In genomic region chr11:117847593-117848215, GRCm38 (mm10) we compare ENCODE assay signal across 8 mouse cellular contexts. TPM values are rescaled to one million over a fixed set of nuclear protein-coding genes. Genes with fewer than 3 reads are reported as not detected.
DNase-seq lines count a peak whose midpoint lies in the region; ATAC-seq lines count a peak whose summit lies in the region.

No protein-coding gene starts in this region.

- H3K9ac ChIP-seq in kidney, embryonic 14.5 days (ENCODE audit: low read depth, low read length): peak overlapping the region; percentile 78
- peak overlapping the region; percentile 92 for H3K9ac ChIP-seq in hindbrain, embryonic 13.5 days
- H3K9ac ChIP-seq in midbrain, embryonic 14.5 days (replicated peaks; ENCODE audit: low read length): peak overlapping the region; percentile 82; the same call in 1 of the 2 replicates

- H3K4me3 ChIP-seq in kidney, embryonic 14.5 days (ENCODE audit: low read length): peak overlapping the region; percentile 72; the same call in 1 of the 2 replicates
- peak overlapping the region; percentile 64; the same call in 1 of the 2 replicates for H3K4me3 ChIP-seq in hindbrain, embryonic 13.5 days
- H3K4me3 ChIP-seq in midbrain, embryonic 14.5 days (replicated peaks; ENCODE audit: low read depth, low read length): no peak overlapping the region

- ATAC-seq in kidney, embryonic 14.5 days (ENCODE audit: low FRiP score, low TSS enrichment): no peak
- ATAC-seq in hindbrain, embryonic 13.5 days (ENCODE audit: low FRiP score): no peak
- ATAC-seq in midbrain, embryonic 14.5 days (ENCODE audit: low FRiP score, low TSS enrichment): no peak

- peak overlapping the region; percentile 97 for H3K27ac ChIP-seq in kidney, embryonic 14.5 days (ENCODE audit: low read depth, low read length)
- peak overlapping the region; percentile 98 for H3K27ac ChIP-seq in hindbrain, embryonic 13.5 days
- peak overlapping the region; percentile 97; the same call in 1 of the 2 replicates for H3K27ac ChIP-seq in midbrain, embryonic 14.5 days (replicated peaks; ENCODE audit: low read depth, low read length)

- no peaks in the 10 kb centered on the region for H3K9me3 ChIP-seq in kidney, embryonic 14.5 days (ENCODE audit: control insufficient read depth, low read length)
- H3K9me3 ChIP-seq in hindbrain, embryonic 13.5 days: no peaks in the 10 kb centered on the region
- H3K9me3 ChIP-seq in midbrain, embryonic 14.5 days (ENCODE audit: control insufficient read depth, low read length): no peaks in the 10 kb centered on the region

- peak overlapping the region; percentile 90 for H3K4me2 ChIP-seq in kidney, embryonic 14.5 days (replicated peaks; ENCODE audit: low read depth, low read length)
- peak overlapping the region; percentile 88 for H3K4me2 ChIP-seq in hindbrain, embryonic 13.5 days
- H3K4me2 ChIP-seq in midbrain, embryonic 14.5 days (ENCODE audit: low read length): peak overlapping the region; percentile 89

- H3K36me3 ChIP-seq in kidney, embryonic 14.5 days (ENCODE audit: control insufficient read depth, insufficient read depth, low read length): peaks cover 9% of the 10 kb centered on the region
- H3K36me3 ChIP-seq in hindbrain, embryonic 13.5 days: 0 out of 2 replicates have a peak, but pooled peaks cover under 1% of the 10 kb centered on the region
- H3K36me3 ChIP-seq in midbrain, embryonic 14.5 days (ENCODE audit: control insufficient read depth, insufficient read depth, low read length): no peaks in the 10 kb centered on the region

- no peak for DNase-seq in kidney, adult 8-10 months
- DNase-seq in adipocyte (ENCODE audit: low spot score): peak; percentile 44
- DNase-seq in midbrain, embryonic 14.5 days: no peak
- no peak for DNase-seq in cerebellum, postnatal 25 days
- no peak for DNase-seq in left cerebral cortex, postnatal 36 days (ENCODE audit: low spot score in 2 of 2)
- no peak for DNase-seq in spleen, postnatal 10 days (ENCODE audit: low spot score in 2 of 2)

- H3K4me1 ChIP-seq in kidney, embryonic 14.5 days (ENCODE audit: control insufficient read depth, insufficient read depth, low read length): peaks cover 22% of the 10 kb centered on the region
- peaks cover 25% of the 10 kb centered on the region for H3K4me1 ChIP-seq in hindbrain, embryonic 13.5 days (replicated peaks)
- peaks cover 13% of the 10 kb centered on the region for H3K4me1 ChIP-seq in midbrain, embryonic 14.5 days (ENCODE audit: control insufficient read depth, insufficient read depth, low read length)

- intact Hi-C loops in left cerebral cortex, postnatal 36 days (cut with DNase I): no loop called here

- WGBS in kidney, embryonic 14.5 days: 71% methylated on average over 7 of the region's 7 CpGs
- 88% methylated on average over 7 of the region's 7 CpGs for WGBS in hindbrain, embryonic 13.5 days
- 84% methylated on average over 7 of the region's 7 CpGs for WGBS in midbrain, embryonic 14.5 days

- no peaks in the 10 kb centered on the region for H3K27me3 ChIP-seq in kidney, embryonic 14.5 days (ENCODE audit: control insufficient read depth, insufficient read depth, low read length)
- no peaks in the 10 kb centered on the region for H3K27me3 ChIP-seq in hindbrain, embryonic 13.5 days
- H3K27me3 ChIP-seq in midbrain, embryonic 14.5 days (ENCODE audit: control insufficient read depth, insufficient read depth, low read length): no peaks in the 10 kb centered on the region

RNA-seq across cellular contexts. Expression of gene Birc5, which starts 1.3 kb away (rescaled TPM):
- 350 and 420 TPM in 2 replicates for polyA plus RNA-seq in kidney, embryonic 14.5 days (2014; fragmentation: Nextera tagmentation; extraction: Ambion mirVana)
- polyA plus RNA-seq in hindbrain, embryonic 13.5 days (2015; fragmentation: Nextera tagmentation; extraction: Ambion mirVana): 56.0 and 57.4 TPM in 2 replicates
- 27.9 and 50.1 TPM in 2 replicates for polyA plus RNA-seq in midbrain, embryonic 14.5 days (2014; fragmentation: Nextera tagmentation; extraction: Ambion mirVana)
- total RNA-seq in left cerebral cortex, postnatal 36 days (2021): 1 to 10 TPM in 1 of 2 experiments, under 1 TPM in 1; 0.66 to 1.5 TPM

RNA-seq across cellular contexts. Expression of gene Tmem235, which starts 12.8 kb away (rescaled TPM):
- polyA plus RNA-seq in kidney, embryonic 14.5 days (2014; fragmentation: Nextera tagmentation; extraction: Ambion mirVana): not detected in 2 replicates
- polyA plus RNA-seq in hindbrain, embryonic 13.5 days (2015; fragmentation: Nextera tagmentation; extraction: Ambion mirVana): not detected in 2 replicates
- not detected in 2 replicates for polyA plus RNA-seq in midbrain, embryonic 14.5 days (2014; fragmentation: Nextera tagmentation; extraction: Ambion mirVana)
- not detected for total RNA-seq in left cerebral cortex, postnatal 36 days (2021)

RNA-seq across cellular contexts. Expression of gene Tk1, which starts 21.8 kb away (rescaled TPM):
- 129 and 174 TPM in 2 replicates for polyA plus RNA-seq in kidney, embryonic 14.5 days (2014; fragmentation: Nextera tagmentation; extraction: Ambion mirVana)
- 25.3 and 26.0 TPM in 2 replicates for polyA plus RNA-seq in hindbrain, embryonic 13.5 days (2015; fragmentation: Nextera tagmentation; extraction: Ambion mirVana)
- 12.8 and 18.0 TPM in 2 replicates for polyA plus RNA-seq in midbrain, embryonic 14.5 days (2014; fragmentation: Nextera tagmentation; extraction: Ambion mirVana)
- total RNA-seq in left cerebral cortex, postnatal 36 days (2021): 1 to 10 TPM in 1 of 2 experiments, under 1 TPM in 1; 0.39 to 1.3 TPM

RNA-seq across cellular contexts. Expression of gene Afmid, which starts 22.0 kb away (rescaled TPM):
- 3.6 and 4.1 TPM in 2 replicates for polyA plus RNA-seq in kidney, embryonic 14.5 days (2014; fragmentation: Nextera tagmentation; extraction: Ambion mirVana)
- 4.2 and 4.9 TPM in 2 replicates for polyA plus RNA-seq in hindbrain, embryonic 13.5 days (2015; fragmentation: Nextera tagmentation; extraction: Ambion mirVana)
- polyA plus RNA-seq in midbrain, embryonic 14.5 days (2014; fragmentation: Nextera tagmentation; extraction: Ambion mirVana): 4.1 TPM in 2 replicates
- 1 to 10 TPM; 5.4 to 7.2 TPM for total RNA-seq in left cerebral cortex, postnatal 36 days (2021)

RNA-seq across cellular contexts. Expression of gene Tha1, which starts 25.6 kb away (rescaled TPM):
- 4.3 and 5.1 TPM in 2 replicates for polyA plus RNA-seq in kidney, embryonic 14.5 days (2014; fragmentation: Nextera tagmentation; extraction: Ambion mirVana)
- polyA plus RNA-seq in hindbrain, embryonic 13.5 days (2015; fragmentation: Nextera tagmentation; extraction: Ambion mirVana): 3.2 and 3.3 TPM in 2 replicates
- polyA plus RNA-seq in midbrain, embryonic 14.5 days (2014; fragmentation: Nextera tagmentation; extraction: Ambion mirVana): 2.3 and 3.1 TPM in 2 replicates
- 1 to 10 TPM; 3.4 to 7.2 TPM for total RNA-seq in left cerebral cortex, postnatal 36 days (2021)
